Mouse (Mus musculus): ENCODE results near the gene Tnn. TPM values are rescaled to one million over a fixed set of nuclear protein-coding genes. Genes with fewer than 3 reads are reported as not detected.

The Tnn gene
- total RNA-seq, 1 experiment: 0.18 TPM

DNA sequence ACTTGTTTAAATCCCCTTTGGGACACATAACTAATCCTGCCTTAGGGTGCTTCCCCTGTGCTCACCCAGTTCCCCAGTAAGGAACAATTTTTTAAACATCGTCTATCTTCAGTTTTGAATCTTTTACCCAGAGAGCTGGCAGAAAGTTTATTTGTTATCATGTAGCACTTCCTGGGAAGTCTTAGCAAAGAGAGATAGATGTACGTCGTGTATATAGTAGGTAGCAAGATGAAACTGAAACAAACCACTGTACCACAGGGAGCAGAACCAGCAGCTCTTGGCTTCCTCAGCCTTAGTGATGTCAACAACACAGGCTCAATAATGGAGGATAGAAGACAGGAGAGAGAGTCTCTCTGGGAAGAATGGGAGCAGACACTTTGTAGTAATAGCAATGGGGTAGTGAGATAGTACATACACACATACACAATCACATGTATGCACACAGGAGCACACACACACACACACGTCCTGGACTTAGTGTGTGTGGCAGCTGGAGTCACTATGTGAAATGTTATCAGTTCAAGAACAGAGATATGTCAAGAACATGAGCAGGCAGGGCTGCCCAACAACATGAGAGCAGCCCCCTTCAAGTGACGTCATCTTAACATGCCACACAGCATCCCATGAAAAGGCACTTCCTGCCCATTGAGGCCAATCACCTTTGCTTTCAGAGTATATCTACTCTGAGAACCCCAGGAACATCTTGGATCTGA, 98.9 kb downstream of the Tnn start:
- Histone ChIP-seq H3K4me1 (ENCODE audit: control insufficient read depth in 2 of 2, insufficient read depth in 2 of 2, low read length in 2 of 2, poor library complexity in 1 of 2) (no peaks in the 10 kb centered on the region), H3K27ac (ENCODE audit: insufficient read depth, low read depth, low read length, poor library complexity, severe bottlenecking) (no peak overlapping the region), H3K36me3 (ENCODE audit: control insufficient read depth, insufficient read depth, low read length, poor library complexity, severe bottlenecking) (no peaks in the 10 kb centered on the region), H3K4me3 (ENCODE audit: insufficient read depth in 1 of 2, low read depth in 1 of 2, low read length in 2 of 2, poor library complexity in 1 of 2, severe bottlenecking in 1 of 2) (no peak overlapping the region), H3K9ac (ENCODE audit: insufficient read depth, low read depth, low read length, poor library complexity, severe bottlenecking) (no peak overlapping the region), H3K9me3 (ENCODE audit: control insufficient read depth, insufficient read depth, low read depth, low read length) (no peaks in the 10 kb centered on the region)
- in situ Hi-C loops (cut with MboI; ENCODE audit: low sequenced_read_pairs in 2 of 2, unreplicated experiment in 2 of 2): loop anchor here in 1 of 2 experiments (25.0 kb wide), 1 partner anchor 667 kb away; no protein-coding TSS in a partner anchor
- DNase-seq (ENCODE audit: low read depth, low spot score): no peak
- TF ChIP-seq ZC3H11A (IDR thresholded peaks at IDR 0.05; ENCODE audit: borderline replicate concordance, low read depth, low read length) (no peak), MAFK (IDR thresholded peaks at IDR 0.05; ENCODE audit: insufficient read depth, low read depth, low read length) (no peak), CHD2 (IDR thresholded peaks at IDR 0.05; ENCODE audit: low read depth, low read length) (no peak), HCFC1 (IDR thresholded peaks at IDR 0.05; ENCODE audit: borderline replicate concordance, insufficient read depth, low read length) (no peak), ZNF384 (IDR thresholded peaks at IDR 0.05; ENCODE audit: low read depth, low read length) (no peak)

DNA sequence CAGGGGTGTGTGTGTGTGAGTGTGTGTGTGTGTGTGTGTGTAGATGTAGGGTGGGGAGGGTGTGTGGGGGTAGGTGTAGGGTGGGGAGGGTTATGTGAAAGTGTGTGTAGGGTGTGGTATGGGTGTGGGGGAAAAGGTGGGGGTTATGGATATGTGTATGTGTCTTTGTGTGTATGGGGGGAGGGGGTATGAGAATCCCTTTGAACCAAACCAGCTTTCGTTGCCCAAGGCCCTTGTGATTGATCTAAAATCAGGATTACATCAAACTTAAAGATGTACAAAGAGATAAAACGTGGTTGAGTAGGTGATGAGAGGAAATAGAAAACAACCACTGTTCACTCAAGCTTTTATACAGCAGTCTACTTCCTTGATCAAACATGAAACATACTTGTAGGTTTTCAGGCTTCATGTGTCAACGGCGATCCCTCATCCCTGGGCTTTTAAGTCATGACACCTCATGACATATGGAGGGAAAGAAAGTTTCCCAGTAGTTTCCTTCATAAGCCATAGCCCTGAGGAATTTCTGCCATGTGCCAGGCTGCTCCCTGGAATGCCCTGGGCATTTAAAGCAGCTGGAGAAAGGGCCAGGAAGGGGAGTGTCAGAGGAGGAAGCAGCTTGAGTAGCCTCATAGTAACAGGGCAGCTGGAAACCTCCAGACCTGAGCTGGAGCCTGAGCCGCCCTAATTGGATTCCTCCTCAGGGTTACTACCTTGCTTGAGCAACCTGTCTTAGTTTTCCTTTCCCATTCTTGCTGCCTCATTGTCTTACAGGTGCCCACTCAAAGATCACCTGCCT, 99.7 kb downstream of the Tnn start:
- H3K36me3 ChIP-seq (ENCODE audit: control insufficient read depth, insufficient read depth, low read length, poor library complexity, severe bottlenecking): no peaks in the 10 kb centered on the region
- no peak overlapping the region for H3K4me3 ChIP-seq (ENCODE audit: insufficient read depth in 1 of 2, low read depth in 1 of 2, low read length in 2 of 2, poor library complexity in 1 of 2, severe bottlenecking in 1 of 2)
- H3K9ac ChIP-seq (ENCODE audit: insufficient read depth, low read depth, low read length, poor library complexity, severe bottlenecking): no peak overlapping the region
- DNase-seq (ENCODE audit: low read depth, low spot score): no peak
- in situ Hi-C loops (cut with MboI; ENCODE audit: low sequenced_read_pairs in 2 of 2, unreplicated experiment in 2 of 2): loop anchor here in 1 of 2 experiments (25.0 kb wide), 1 partner anchor 666 kb away; no protein-coding TSS in a partner anchor
- H3K4me1 ChIP-seq (ENCODE audit: control insufficient read depth in 2 of 2, insufficient read depth in 2 of 2, low read length in 2 of 2, poor library complexity in 1 of 2): no peaks in the 10 kb centered on the region
- TF ChIP-seq CHD2 (IDR thresholded peaks at IDR 0.05; ENCODE audit: low read depth, low read length) (no peak), MAFK (IDR thresholded peaks at IDR 0.05; ENCODE audit: insufficient read depth, low read depth, low read length) (no peak), HCFC1 (IDR thresholded peaks at IDR 0.05; ENCODE audit: borderline replicate concordance, insufficient read depth, low read length) (no peak), ZC3H11A (IDR thresholded peaks at IDR 0.05; ENCODE audit: borderline replicate concordance, low read depth, low read length) (no peak), ZNF384 (IDR thresholded peaks at IDR 0.05; ENCODE audit: low read depth, low read length) (no peak)
- no peak overlapping the region for H3K27ac ChIP-seq (ENCODE audit: insufficient read depth, low read depth, low read length, poor library complexity, severe bottlenecking)
- no peaks in the 10 kb centered on the region for H3K9me3 ChIP-seq (ENCODE audit: control insufficient read depth, insufficient read depth, low read depth, low read length)

DNA sequence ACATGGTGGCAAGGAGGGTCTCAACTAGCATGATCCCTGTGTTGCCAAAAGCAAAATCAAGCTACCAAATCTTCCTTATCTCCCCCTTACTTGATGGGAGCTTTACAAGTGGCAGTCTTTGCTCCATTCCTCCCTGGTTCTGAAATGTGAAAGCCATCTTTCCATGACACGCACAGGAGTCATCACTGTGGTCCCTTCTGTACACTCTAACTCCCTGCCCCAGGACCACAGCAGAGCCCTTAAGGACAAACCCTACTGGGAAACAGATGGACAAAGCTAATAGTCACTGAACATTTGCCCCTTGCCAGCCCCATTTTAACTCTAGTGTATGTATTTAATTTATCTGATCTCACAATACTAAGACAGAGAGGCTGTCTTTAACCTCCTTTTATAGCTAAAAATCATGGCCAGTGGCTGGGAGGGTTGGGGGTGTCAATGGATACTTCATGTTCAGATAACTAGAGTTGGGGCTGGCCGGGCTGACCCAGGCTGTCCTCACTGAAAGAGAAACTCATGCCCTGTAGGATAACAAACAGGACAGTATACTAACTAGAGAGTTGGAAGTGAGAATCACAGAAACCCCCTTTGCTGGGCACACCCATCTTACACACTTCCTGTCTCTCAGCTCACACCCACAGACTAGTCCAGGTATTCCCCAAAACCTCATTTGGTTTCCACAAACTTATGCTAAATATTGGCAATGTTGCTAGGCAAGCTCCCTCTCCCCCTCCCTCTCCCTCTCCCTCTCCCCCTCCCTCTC, 100.6 kb downstream of the Tnn start:
- no peak for DNase-seq (ENCODE audit: low read depth, low spot score)
- no peaks in the 10 kb centered on the region for H3K9me3 ChIP-seq (ENCODE audit: control insufficient read depth, insufficient read depth, low read depth, low read length)
- in situ Hi-C loops (cut with MboI; ENCODE audit: low sequenced_read_pairs in 2 of 2, unreplicated experiment in 2 of 2): loop anchor here in 1 of 2 experiments (25.0 kb wide), 1 partner anchor 665 kb away; no protein-coding TSS in a partner anchor
- TF ChIP-seq MAFK (IDR thresholded peaks at IDR 0.05; ENCODE audit: insufficient read depth, low read depth, low read length): no peak
- no peak for TF ChIP-seq HCFC1 (IDR thresholded peaks at IDR 0.05; ENCODE audit: borderline replicate concordance, insufficient read depth, low read length)
- TF ChIP-seq CHD2 (IDR thresholded peaks at IDR 0.05; ENCODE audit: low read depth, low read length): no peak
- no peak for TF ChIP-seq ZNF384 (IDR thresholded peaks at IDR 0.05; ENCODE audit: low read depth, low read length)
- no peak for TF ChIP-seq ZC3H11A (IDR thresholded peaks at IDR 0.05; ENCODE audit: borderline replicate concordance, low read depth, low read length)
- H3K27ac ChIP-seq (ENCODE audit: insufficient read depth, low read depth, low read length, poor library complexity, severe bottlenecking): no peak overlapping the region
- no peak overlapping the region for H3K4me3 ChIP-seq (ENCODE audit: insufficient read depth in 1 of 2, low read depth in 1 of 2, low read length in 2 of 2, poor library complexity in 1 of 2, severe bottlenecking in 1 of 2)
- H3K36me3 ChIP-seq (ENCODE audit: control insufficient read depth, insufficient read depth, low read length, poor library complexity, severe bottlenecking): no peaks in the 10 kb centered on the region
- H3K9ac ChIP-seq (ENCODE audit: insufficient read depth, low read depth, low read length, poor library complexity, severe bottlenecking): no peak overlapping the region
- no peaks in the 10 kb centered on the region for H3K4me1 ChIP-seq (ENCODE audit: control insufficient read depth in 2 of 2, insufficient read depth in 2 of 2, low read length in 2 of 2, poor library complexity in 1 of 2)

DNA sequence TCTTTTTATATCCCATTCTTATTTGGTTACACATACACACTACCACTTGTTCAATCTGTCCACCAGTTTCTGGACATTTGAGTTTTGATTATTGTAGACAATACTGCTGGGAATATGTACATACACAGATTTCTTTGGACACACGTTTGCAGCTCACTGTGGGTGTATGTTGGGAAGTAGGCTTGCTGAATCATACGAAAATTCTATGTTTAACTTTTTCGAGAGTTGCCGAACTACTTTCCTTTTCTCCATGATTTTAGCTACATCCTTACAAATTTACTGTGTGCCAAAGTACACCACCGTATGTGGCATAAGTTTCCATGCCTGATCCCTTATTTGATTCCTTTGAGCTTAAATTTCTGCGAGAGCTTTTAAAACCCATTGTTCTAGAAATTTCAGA, 102.5 kb downstream of the Tnn start:
- in situ Hi-C loops (cut with MboI; ENCODE audit: low sequenced_read_pairs in 2 of 2, unreplicated experiment in 2 of 2): loop anchor here in 1 of 2 experiments (25.0 kb wide), 1 partner anchor 664 kb away; no protein-coding TSS in a partner anchor
- TF ChIP-seq CHD2 (IDR thresholded peaks at IDR 0.05; ENCODE audit: low read depth, low read length): no peak
- TF ChIP-seq ZC3H11A (IDR thresholded peaks at IDR 0.05; ENCODE audit: borderline replicate concordance, low read depth, low read length): no peak
- TF ChIP-seq MAFK (IDR thresholded peaks at IDR 0.05; ENCODE audit: insufficient read depth, low read depth, low read length): no peak
- TF ChIP-seq ZNF384 (IDR thresholded peaks at IDR 0.05; ENCODE audit: low read depth, low read length): no peak
- TF ChIP-seq HCFC1 (IDR thresholded peaks at IDR 0.05; ENCODE audit: borderline replicate concordance, insufficient read depth, low read length): no peak

More for the DNA sequence above, 102.5 kb downstream of the Tnn start:
- no peak overlapping the region for H3K9ac ChIP-seq (ENCODE audit: insufficient read depth, low read depth, low read length, poor library complexity, severe bottlenecking)
- DNase-seq (ENCODE audit: low read depth, low spot score): no peak
- H3K36me3 ChIP-seq (ENCODE audit: control insufficient read depth, insufficient read depth, low read length, poor library complexity, severe bottlenecking): no peaks in the 10 kb centered on the region
- H3K4me3 ChIP-seq (ENCODE audit: insufficient read depth in 1 of 2, low read depth in 1 of 2, low read length in 2 of 2, poor library complexity in 1 of 2, severe bottlenecking in 1 of 2): no peak overlapping the region
- H3K9me3 ChIP-seq (ENCODE audit: control insufficient read depth, insufficient read depth, low read depth, low read length): no peaks in the 10 kb centered on the region
- H3K27ac ChIP-seq (ENCODE audit: insufficient read depth, low read depth, low read length, poor library complexity, severe bottlenecking): no peak overlapping the region
- no peaks in the 10 kb centered on the region for H3K4me1 ChIP-seq (ENCODE audit: control insufficient read depth in 2 of 2, insufficient read depth in 2 of 2, low read length in 2 of 2, poor library complexity in 1 of 2)
